Mouse (Mus musculus) left cerebral cortex, postnatal 36 days (tissue): Measurements from ENCODE around the gene Tkt. TPM values are rescaled to one million over a fixed set of nuclear protein-coding genes. Genes with fewer than 3 reads are reported as not detected.

Experiments
- DNase-seq, 2 experiments: peaks; one replicate each; pipeline ENCODE4 v3.0.0; 2021 to 2022; ENCODE audit warnings: low spot score in 2 of 2, mixed read lengths in 1 of 2
- intact Hi-C: fragments of 180-260 bp; cut with DNase I; formaldehyde crosslinking; loops from one replicate; pipeline ENCODE4 v1.15.1; 2025
- total RNA-seq, 2 experiments: library from RNA; stranded (reverse); gene quantifications; 2 replicates each; pipeline ENCODE4 v1.2.3; 2021

Tkt gene
- total RNA-seq, 2 experiments from 2014 or later, result 160 to 179 TPM

DNA sequence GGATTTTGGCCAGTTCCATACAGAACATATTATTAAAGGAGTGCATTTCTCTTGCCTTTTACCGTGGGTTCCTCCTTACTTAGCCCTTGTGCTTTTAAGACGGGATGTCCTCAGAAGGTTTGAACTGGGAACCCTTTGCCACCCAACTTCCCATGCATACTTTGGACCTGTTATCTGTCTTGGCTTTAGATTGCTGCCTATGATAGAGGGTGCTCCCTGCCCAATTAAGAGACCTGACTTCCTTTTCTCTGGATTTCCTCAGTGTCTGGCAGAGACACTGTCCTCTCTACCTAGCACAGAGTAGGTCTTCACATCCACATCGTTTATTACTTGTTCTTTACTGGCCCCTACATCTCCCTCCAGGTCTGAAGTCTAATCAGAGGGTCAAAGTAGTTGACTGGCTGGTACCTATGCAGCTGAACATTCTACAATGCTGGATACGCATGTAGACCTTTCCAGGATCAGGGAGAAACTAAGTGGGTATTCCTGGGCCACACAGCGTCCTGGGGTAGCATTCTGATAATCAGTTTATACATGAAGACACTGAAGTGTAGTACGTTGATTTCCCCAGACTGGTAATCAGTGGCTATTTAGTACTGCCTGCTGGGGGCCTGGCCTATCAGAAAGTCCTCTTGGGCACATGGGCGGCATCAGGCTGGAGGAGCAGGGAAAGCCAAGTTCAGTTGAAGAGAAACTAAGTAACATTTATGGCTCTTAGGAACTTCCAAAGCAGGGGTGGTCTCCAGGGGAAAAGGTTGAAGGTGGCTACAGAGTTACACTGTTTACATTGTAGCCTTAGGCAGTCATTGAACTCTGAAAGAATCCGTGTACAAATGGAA lies 2.3 kb downstream of the Tkt start:
- intact Hi-C loops, result no loop called here
- DNase-seq, result no peak

- intact Hi-C loops, result no loop called here
- DNase-seq, result no peak
Observed at GRCm38 (mm10) chr14:30551509-30551908, 3.4 kb downstream of the Tkt start.

DNA sequence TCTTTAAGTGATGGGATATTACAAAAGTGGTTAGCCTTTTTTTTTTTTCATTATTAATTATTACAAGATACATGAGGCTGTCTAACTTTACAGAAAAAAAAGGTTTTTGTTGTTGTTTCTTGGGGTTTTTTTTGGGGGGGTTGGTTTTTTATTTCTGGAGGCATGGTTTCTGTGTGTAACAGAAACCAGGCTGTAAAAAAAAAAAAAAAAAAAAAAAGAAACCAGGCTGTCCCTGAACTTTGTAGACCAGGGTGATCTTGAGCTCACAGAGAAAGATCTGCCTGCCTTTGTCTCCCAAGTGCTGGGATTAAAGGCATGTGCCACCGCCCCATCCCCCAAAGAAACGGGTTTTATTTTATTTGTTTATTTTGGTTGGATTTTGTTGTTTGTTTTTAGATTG lies 3.8 kb downstream of the Tkt start:
- no peak for DNase-seq
- intact Hi-C loops, result no loop called here

GRCm38 (mm10) chr14:30553185-30553584 lies 5.0 kb downstream of the Tkt start:
- no peak for DNase-seq
- intact Hi-C loops, result no loop called here

GRCm38 (mm10) chr14:30556651-30557050 lies 8.5 kb downstream of the Tkt start:
- intact Hi-C loops, result no loop called here
- no peak for DNase-seq

GRCm38 (mm10) chr14:30557730-30558129 lies 9.6 kb downstream of the Tkt start:
- DNase-seq, result no peak
- intact Hi-C loops, result no loop called here

- DNase-seq, result no peak
Observed at GRCm38 (mm10) chr14:30559321-30559850, 11.2 kb downstream of the Tkt start.

DNA sequence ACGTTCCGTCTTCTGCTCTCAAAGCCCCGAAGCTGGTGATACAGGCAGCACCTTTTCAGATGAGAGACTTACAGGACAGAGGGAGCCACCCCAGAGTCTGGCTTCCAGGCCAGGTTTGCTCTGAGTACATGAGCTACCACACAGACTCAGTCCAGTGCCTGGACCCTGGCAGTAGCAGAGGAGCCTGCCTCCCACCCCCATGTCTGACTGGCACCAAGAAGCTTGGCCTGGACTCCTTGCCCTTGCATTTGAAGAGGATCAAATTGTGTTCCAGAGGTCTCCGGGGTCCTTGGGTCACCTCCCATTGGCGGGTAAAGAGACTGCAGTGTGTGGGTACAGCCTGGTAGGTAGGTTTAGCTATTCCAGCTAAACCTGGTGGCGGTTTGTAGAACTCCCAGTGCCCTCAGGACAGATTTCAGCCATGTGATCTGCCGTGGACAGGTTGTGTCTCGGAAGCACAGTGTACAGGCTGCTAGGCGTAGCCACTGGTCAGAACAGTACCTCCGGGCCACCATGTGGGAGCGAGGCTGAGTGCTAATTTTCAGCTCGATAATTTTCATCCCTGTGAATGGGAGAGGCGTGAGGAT lies 12.7 kb downstream of the Tkt start:
- no peak for DNase-seq
- intact Hi-C loops, result no loop called here

More at GRCm38 (mm10) chr14:30559321-30559850, 11.2 kb downstream of the Tkt start:
- intact Hi-C loops, result no loop called here

- intact Hi-C loops, result no loop called here
- no peak for DNase-seq
Observed at GRCm38 (mm10) chr14:30561470-30562187, 13.5 kb downstream of the Tkt start.

- intact Hi-C loops, result no loop called here
- DNase-seq, result no peak
Observed at GRCm38 (mm10) chr14:30562343-30562742, 14.2 kb downstream of the Tkt start.

DNA sequence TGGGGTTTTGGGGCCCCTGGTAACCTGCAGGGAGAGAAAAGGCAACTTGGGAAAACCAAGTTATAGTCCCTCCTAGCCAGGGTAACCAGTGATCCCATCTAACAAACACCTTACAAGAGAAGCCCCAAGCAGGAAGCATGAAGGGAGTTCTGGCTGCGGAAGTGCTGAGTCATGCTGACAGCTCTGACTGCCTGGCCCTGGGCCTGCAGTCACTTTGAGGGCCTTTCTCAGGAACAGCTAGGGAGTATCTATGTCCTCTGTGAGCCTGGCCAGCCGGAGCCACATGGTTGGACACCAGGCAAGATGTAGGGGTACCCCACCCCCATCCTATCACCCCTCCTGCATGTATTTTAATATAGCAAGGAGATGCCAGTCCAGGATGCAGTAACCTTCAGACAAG lies 16.3 kb downstream of the Tkt start:
- intact Hi-C loops, result no loop called here
- peak; percentile 40 to 44 for DNase-seq

DNA sequence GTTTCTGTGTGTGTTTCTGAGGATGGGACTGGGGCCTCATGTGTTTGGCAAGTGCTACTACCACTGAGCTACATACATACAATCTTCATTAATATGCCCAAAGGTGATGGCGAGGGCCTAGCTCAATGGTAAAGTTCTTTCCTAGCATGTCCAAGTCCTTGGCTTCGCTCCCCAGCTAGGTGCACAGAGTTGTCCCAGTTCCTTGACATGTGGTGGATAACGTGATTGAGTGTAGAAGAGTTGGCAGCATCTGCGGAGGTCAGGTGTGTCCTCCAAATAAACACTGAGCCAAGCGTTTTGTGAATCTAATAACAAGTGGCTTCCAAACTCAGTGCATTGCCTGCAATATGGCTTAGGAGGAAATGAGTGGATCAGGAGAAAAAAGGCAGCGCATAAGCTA lies 18.2 kb downstream of the Tkt start:
- no peak for DNase-seq
- intact Hi-C loops, result no loop called here

- intact Hi-C loops, result no loop called here
Observed at GRCm38 (mm10) chr14:30568016-30568415, 19.9 kb downstream of the Tkt start.

DNA sequence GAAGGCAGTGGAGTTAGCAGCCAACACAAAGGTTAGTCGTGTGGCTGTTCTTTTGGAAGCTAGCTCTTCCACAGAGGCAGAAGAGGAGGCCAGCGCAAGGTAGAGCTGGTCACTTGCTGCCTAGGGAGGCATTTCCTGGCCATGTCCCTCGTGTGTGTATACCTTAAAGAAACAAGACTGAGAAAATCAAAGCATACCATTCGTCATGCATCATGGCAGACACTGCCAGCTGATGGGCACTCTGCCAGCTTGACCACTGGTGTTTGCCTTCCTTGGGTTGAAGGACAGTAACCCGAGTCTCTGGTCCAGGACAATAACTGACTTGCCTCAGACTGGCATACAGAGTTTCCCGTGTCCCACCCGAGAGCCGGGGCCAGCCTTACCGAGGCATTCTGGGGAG lies 22.1 kb downstream of the Tkt start:
- intact Hi-C loops, result no loop called here
- no peak for DNase-seq

More at GRCm38 (mm10) chr14:30568016-30568415, 19.9 kb downstream of the Tkt start:
- no peak for DNase-seq

GRCm38 (mm10) chr14:30572253-30572652 lies 24.1 kb downstream of the Tkt start:
- intact Hi-C loops, result no loop called here

GRCm38 (mm10) chr14:30573235-30573634 lies 25.1 kb downstream of the Tkt start:
- DNase-seq, result no peak
- intact Hi-C loops, result no loop called here

More at GRCm38 (mm10) chr14:30572253-30572652, 24.1 kb downstream of the Tkt start:
- DNase-seq, result no peak

DNA sequence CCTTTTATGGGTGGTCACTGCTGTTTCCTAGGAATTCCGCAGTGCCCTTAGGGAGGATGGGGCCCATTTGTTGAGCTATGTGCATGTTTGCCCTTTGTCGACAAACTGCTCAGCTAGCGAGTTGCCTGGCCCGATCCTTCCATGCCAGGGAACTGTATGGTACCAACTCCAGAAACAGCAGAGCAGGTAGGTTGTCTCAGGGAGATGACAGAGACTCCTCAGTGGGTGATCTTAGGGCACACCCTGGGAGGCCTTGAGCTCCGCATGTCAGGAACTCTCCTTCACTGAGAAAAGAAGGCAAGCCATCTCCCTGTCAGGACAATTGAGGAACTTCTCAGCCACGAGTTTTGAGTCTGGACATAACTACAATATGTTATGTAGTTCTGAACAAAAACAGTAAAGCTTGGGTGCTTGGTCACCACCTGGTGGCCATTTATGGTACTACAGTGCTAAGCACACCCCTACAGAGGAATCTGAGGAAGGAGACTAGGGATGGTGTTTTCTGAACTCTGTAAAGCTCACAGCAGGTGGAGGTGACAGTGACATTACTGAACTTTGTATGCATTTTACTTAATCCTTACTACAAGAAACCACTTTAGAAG lies 25.9 kb downstream of the Tkt start:
- DNase-seq, result peak; percentile 60 to 74
- intact Hi-C loops, result no loop called here

- no peak for DNase-seq
- intact Hi-C loops, result no loop called here
Observed at GRCm38 (mm10) chr14:30575791-30576190, 27.6 kb downstream of the Tkt start.

DNA sequence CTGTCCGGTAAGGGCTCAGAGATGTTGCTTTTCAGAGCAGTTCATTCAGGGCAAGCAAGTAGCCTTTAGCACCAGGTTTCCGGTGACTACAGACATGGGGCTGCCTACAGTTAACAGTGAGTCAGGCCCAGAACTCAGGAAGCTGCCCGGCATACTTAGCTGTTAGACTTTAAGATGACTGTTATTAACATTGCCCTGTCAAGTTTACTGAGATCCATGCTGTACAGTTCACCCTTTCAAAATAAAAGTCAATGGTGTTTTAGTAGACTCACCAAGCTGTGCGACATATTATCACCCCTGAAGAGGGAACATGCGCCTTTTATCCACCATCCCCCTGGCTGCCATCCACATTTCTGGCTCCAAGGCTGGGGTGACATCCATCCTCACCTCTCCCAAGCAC lies 28.1 kb downstream of the Tkt start:
- DNase-seq, result no peak
- intact Hi-C loops, result no loop called here
